Mouse (Mus musculus) lung, adult 2 months (tissue): ENCODE measurements around the gene Bsn. TPM values are rescaled to one million over a fixed set of nuclear protein-coding genes. Genes with fewer than 3 reads are reported as not detected.

Experiments used
- DNase-seq: peaks from one replicate; pipeline ENCODE4 v3.0.0; 2022
- H3K4me1 ChIP-seq: fragments of 200-500 bp; 2 replicates; pipeline ENCODE4 v1.6.1; 2011; ENCODE audit warnings: low read length; ENCODE audit not compliant: control insufficient read depth, insufficient read depth
- H3K4me3 ChIP-seq: fragments of 200-500 bp; replicated peaks from 2 replicates; pipeline ENCODE3; 2011; ENCODE audit warnings: low read depth, mild to moderate bottlenecking, control low read depth, low read length; ENCODE audit errors: extremely low read depth
- CTCF ChIP-seq: fragments of 200-500 bp; IDR thresholded peaks from 2 replicates; pipeline ENCODE4 v1.5.1; 2011; ENCODE audit warnings: mild to moderate bottlenecking, low read length, control low read depth; ENCODE audit not compliant: insufficient read depth
- POLR2A ChIP-seq: fragments of 200-500 bp; IDR thresholded peaks from 2 replicates; pipeline ENCODE4 v1.6.1; 2011; ENCODE audit warnings: low read depth, mild to moderate bottlenecking, control low read depth, low read length, borderline replicate concordance; ENCODE audit errors: extremely low read depth
- WGBS: fragments of 180-500 bp; shearing (Covaris S2); methylation state at CpG from one replicate; pipeline ENCODE4 v1.1.7; 2018; 5-methylcytosine and 5-hydroxymethylcytosine counted together
- polyA plus RNA-seq: library from polyadenylated mRNA; depleted of rRNA; stranded (reverse); fragments of >200 nt; gene quantifications from 2 replicates; pipeline ENCODE4 v1.2.3, GENCODE M21; 2012

Bsn gene
- polyA plus RNA-seq, 1 experiment, result 0.95 TPM

DNA sequence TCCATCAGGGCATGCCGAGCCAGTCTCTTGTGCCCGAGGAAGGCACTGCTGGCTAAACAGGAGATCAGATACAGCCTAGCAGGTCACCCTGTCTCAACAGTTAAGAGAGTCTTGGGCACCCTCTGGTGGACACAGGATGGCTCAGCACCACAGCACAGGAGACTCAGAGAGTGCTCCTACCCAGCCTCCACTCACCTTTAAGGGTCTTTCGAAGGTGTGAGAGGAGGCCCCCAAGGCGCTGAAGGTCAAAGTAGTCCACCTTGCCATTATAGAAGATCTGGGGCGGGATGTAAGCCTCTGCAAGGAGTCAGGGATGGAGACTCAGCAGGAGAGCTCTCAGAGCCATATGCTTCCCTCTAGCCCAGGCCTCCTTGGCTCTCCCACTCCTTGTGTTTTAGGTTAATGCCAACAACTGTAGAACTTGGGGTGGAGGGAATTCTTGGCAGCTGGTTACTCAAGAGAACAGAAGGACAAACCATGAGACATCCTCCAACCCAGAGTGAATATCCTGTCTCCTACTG is 124.6 kb downstream of the Bsn start:
- Histone ChIP-seq H3K4me1 (no peaks in the 10 kb centered on the region), H3K4me3 (no peak overlapping the region)
- 38% methylated on average over 5 of the region's 5 CpGs for WGBS
- TF ChIP-seq CTCF (peak; percentile 80), POLR2A (no peak)
- DNase-seq, result peak; percentile 42

DNA sequence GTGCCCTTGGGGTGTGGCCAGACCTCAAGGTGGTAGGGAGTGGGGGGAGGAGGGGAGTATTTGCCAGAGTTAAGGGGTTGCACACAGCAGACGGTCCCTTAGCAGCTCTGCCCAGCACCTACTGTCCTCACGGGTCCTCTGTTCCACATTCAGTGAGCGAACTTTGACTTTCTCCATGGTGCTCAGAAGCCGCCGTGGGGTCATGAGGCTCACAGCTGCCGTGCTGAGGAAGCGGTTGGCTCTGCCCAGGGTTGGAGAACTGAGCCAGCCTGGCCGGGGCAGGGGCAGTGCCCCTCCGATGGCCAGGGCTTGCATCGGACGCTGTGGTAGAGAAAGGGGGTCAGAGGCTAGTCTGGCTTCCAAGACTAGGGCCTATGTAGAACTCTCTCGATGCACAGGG is 126.8 kb downstream of the Bsn start:
- 91% methylated on average over 12 of the region's 12 CpGs for WGBS
- H3K4me1 ChIP-seq, result no peaks in the 10 kb centered on the region
- TF ChIP-seq POLR2A (no peak), CTCF (no peak)
- no peak for DNase-seq
- no peak overlapping the region for H3K4me3 ChIP-seq

DNA sequence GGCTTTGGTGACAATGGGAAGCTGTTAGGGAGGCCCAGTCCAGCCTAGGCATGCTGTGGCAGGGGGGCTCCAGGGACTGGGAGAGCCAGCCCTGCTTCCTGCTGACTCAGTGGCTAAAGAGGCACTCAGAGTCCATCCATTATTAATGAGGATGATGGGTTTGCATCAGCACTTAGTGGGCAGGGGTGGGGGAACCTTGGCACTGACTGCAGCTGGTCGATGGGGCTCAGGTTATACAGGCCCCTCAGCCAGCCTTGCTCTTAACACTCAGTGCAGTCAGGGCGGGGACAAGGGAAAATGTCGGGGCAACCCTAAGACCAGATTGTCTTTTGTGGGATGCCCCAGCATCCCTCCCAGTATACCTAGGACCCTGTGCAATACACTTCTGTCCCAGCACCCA is 128.0 kb downstream of the Bsn start:
- DNase-seq, result no peak
- no peaks in the 10 kb centered on the region for H3K4me1 ChIP-seq
- TF ChIP-seq CTCF (no peak), POLR2A (no peak)
- 88% methylated on average over 3 of the region's 3 CpGs for WGBS
- H3K4me3 ChIP-seq, result no peak overlapping the region

DNA sequence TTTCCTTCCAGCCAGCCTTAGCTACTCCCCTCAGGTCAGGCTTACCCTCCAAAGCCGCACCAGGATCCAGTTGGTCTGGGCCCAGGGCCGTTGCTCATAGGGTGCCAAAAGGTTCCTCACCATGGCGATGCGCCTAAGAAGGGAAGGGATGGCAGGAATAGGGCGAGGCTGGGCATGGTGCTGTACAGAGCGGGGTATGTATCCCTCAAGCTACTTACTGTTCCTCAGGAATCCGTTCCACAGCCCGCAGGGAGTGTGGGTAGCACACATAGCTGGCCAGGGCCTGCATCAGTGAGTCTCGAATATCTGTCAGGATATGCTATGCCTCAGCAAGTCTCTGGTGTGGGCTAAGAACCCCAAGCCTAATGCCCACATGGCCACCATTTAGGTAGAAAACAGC is 131.9 kb downstream of the Bsn start:
- no peak for TF ChIP-seq POLR2A
- no peak for TF ChIP-seq CTCF
- DNase-seq, result no peak
- 94% methylated on average over 9 of the region's 9 CpGs for WGBS
- Histone ChIP-seq H3K4me3 (no peak overlapping the region), H3K4me1 (peaks cover 3% of the 10 kb centered on the region; the same call in 1 of the 2 replicates)

DNA sequence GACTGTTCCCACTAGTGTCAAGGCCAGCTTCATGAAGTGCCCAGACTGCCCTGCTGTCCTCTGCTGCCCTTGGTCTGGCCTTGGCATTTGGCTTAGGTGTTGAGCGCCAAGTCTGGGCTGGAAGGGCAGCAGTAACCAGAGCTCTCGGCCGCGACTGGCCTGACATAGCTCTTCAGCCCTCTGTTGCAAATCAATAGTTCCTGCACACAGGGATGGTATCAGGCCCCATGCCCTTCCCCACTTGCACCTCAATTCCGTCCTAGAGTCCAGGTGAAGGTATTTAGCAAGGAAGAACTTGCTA is 133.0 kb downstream of the Bsn start:
- no peak for DNase-seq
- WGBS, result 90% methylated on average over 5 of the region's 5 CpGs
- TF ChIP-seq CTCF, result no peak
- no peak for TF ChIP-seq POLR2A
- no peak overlapping the region for H3K4me3 ChIP-seq
- H3K4me1 ChIP-seq, result peaks cover 6% of the 10 kb centered on the region

DNA sequence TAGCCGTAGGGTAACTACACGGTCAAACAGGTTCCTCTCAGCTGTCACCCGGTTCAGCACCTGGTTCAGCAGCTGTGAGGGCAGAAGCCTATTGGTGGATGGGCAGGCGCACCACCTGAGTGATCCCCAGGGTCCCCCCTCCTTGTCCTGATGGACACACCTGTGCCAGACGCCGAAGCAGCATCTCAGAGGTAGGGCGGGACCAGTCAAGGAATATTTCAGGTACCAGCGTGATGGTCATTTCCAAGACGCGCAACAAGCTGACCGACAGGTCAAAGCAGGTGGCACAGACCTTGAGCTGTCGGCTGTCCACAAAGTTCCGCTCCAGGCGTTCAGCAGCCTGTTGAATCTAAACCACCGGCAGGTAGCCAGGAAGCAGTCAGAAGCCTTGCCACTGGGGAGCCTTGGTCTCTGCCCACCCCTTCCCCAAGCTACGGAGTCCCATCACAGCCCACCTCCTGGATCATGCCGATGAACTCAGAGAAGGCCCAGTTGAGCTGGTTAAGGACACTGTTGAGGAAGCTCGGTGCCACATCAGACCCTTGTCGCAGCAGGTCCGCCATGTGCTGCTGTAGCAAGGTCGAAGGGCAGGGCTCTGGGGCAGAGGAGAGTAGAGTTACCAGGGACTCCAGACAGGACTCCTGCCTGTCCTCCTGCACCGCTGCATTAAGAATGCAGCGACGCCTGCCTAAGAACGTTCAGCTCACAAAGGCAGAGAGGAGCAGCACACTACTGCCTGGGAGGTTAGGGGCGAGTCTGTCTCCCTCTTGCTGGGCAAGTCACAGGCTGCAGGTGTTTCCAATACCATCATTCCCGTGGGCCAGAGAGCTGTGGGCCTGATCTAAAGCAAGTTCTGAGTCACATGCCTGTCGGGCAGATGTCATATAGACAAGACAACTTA is 133.6 kb downstream of the Bsn start:
- DNase-seq, result no peak
- TF ChIP-seq CTCF (no peak), POLR2A (no peak)

DNA sequence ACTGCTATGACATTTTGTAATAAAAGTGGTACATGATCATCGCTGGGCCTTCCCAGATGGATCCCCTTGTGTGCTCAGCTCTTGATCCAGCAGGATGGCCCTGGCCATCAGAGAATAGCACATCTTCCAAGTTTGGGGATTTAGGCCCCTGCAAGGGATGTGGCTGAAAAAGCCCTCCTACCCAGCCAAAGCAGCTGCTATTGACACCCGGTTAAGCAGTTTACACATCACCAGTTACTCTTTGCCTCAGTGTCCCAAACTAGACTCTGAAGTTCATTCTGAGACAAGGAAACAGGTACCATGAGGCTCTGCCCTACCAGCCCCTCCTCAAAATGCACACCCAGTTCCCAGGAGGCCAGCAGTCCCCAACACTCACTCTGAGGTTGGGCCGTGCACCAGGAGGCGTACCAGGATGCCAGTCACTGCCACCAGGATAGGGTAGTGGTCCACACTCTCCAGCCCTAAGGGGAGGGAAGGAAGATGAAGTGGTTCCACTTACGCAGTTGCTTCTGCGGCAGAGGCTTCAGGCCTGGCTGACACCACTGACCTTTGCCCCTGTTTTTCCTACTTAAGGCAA is 134.4 kb downstream of the Bsn start:
- WGBS, result 87% methylated on average over 6 of the region's 6 CpGs
- TF ChIP-seq POLR2A (no peak), CTCF (no peak)
- DNase-seq, result no peak
- no peak overlapping the region for H3K4me3 ChIP-seq
- peaks cover 6% of the 10 kb centered on the region for H3K4me1 ChIP-seq

More for the DNA sequence above, 133.6 kb downstream of the Bsn start:
- no peak overlapping the region for H3K4me3 ChIP-seq
- peaks cover 6% of the 10 kb centered on the region for H3K4me1 ChIP-seq
- 86% methylated on average over 28 of the region's 28 CpGs for WGBS

DNA sequence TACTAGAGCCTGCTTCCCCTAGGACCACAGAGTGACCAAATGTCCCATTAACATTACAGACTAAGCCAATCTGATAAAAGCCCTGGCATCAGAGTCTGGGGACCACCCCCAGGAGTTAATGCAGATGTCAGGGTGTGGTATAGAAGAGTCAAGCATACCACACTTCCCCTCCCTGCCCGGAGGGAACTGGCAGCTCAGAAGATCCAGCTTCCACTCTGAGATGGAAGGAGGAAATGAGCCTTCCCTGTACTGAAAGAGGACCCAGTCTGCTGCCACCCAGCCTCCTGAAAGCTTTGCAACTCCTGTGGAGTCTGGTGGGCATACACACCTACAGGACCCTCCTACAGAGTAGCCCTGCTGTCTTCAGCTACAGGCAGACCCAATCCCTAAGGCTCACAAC is 135.1 kb downstream of the Bsn start:
- WGBS, result 40% methylated on average over 1 of the region's 1 CpGs

DNA sequence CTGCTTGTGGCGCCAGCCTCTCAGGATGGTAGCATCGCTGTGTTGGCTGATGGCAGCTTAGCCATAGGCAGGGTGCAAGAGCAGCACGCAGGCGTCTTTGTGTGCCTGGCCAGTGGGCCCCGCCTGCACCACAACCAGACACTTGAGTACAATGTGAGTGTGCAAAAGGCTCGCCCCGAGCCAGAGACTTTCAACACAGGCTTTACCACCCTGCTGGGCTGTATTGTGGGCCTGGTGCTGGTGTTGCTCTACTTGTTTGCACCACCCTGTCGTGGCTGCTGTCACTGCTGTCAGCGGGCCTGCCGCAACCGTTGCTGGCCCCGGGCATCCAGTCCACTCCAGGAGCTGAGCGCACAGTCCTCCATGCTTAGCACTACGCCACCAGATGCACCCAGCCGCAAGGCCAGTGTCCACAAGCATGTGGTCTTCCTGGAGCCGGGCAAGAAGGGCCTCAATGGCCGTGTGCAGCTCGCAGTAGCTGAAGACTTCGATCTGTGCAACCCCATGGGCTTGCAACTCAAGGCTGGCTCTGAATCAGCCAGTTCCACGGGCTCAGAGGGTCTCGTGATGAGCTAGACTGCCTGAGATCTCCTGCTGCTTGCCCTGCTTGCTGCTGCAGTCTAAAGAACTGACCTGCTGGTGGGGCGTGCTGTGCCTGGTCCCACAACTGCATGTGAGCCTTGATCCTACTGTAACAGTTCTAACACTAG is 135.7 kb downstream of the Bsn start:
- Histone ChIP-seq H3K4me1 (peaks cover 7% of the 10 kb centered on the region), H3K4me3 (no peak overlapping the region)
- TF ChIP-seq CTCF, result no peak
- TF ChIP-seq POLR2A, result no peak
- 87% methylated on average over 22 of the region's 22 CpGs for WGBS
- DNase-seq, result no peak

More for the DNA sequence above, 135.1 kb downstream of the Bsn start:
- no peak for TF ChIP-seq CTCF
- no peak for TF ChIP-seq POLR2A
- DNase-seq, result no peak
- H3K4me1 ChIP-seq, result peaks cover 6% of the 10 kb centered on the region
- H3K4me3 ChIP-seq, result no peak overlapping the region
